Mouse (Mus musculus) adrenal gland, postnatal 25 days (tissue): ENCODE measurements around the gene Kdm2b. TPM values are rescaled to one million over a fixed set of nuclear protein-coding genes. Genes with fewer than 3 reads are reported as not detected.
A peak's percentile ranks its signal among the peaks of the same experiment; 100 is the strongest.

Source experiments
- DNase-seq: peaks from one replicate; pipeline ENCODE4 v3.0.0; 2021; ENCODE audit warnings: mixed read lengths
- total RNA-seq: library from RNA; stranded (reverse); gene quantifications from 2 replicates; pipeline ENCODE4 v1.2.3, GENCODE M21; 2021

The Kdm2b gene
- total RNA-seq, 1 experiment from 2014 or later, result 22.7 TPM

GRCm38 (mm10) chr5:122841126-122841525, 148.5 kb downstream of the Kdm2b start:
- DNase-seq, result no peak

- no peak for DNase-seq
Measured at GRCm38 (mm10) chr5:122832996-122833395, 156.6 kb downstream of the Kdm2b start.

- no peak for DNase-seq
Measured at GRCm38 (mm10) chr5:122832536-122832935, 157.1 kb downstream of the Kdm2b start.

GRCm38 (mm10) chr5:122825099-122825498, 164.5 kb downstream of the Kdm2b start:
- DNase-seq, result no peak

- DNase-seq, result no peak
Measured at GRCm38 (mm10) chr5:122824450-122824849, 165.2 kb downstream of the Kdm2b start.

GRCm38 (mm10) chr5:122823976-122824375, 165.6 kb downstream of the Kdm2b start:
- DNase-seq, result no peak

GRCm38 (mm10) chr5:122822441-122822840, 167.2 kb downstream of the Kdm2b start:
- DNase-seq, result no peak

- DNase-seq, result no peak
Measured at GRCm38 (mm10) chr5:122821524-122821885, 168.1 kb downstream of the Kdm2b start.

- DNase-seq, result peak; percentile 92
Measured at GRCm38 (mm10) chr5:122820777-122821523, 168.7 kb downstream of the Kdm2b start, which contains the start of gene Anapc5. Gene Anapc5, minus strand, starts transcription at chr5:122821339.

Other genes with a start within 250 kb of the Kdm2b start
- gene Camkk2, start 210.4 kb downstream of the Kdm2b start, total RNA-seq, result 25.6 and 27.6 TPM in 2 replicates
- gene Anapc5, start 168.5 kb downstream of the Kdm2b start, total RNA-seq, result 206 and 209 TPM in 2 replicates
- gene Rnf34, start 139.8 kb downstream of the Kdm2b start, total RNA-seq, result 20.8 and 37.1 TPM in 2 replicates
- 11.7 and 13.4 TPM in 2 replicates for gene Orai1, start 25.3 kb upstream of the Kdm2b start, total RNA-seq
- gene Morn3, start 57.2 kb upstream of the Kdm2b start, total RNA-seq, result not detected in 2 replicates
- 15.0 and 20.3 TPM in 2 replicates for gene Tmem120b, start 78.6 kb upstream of the Kdm2b start, total RNA-seq
- 1.1 and 1.6 TPM in 2 replicates for gene Rhof, start 142.9 kb upstream of the Kdm2b start, total RNA-seq
- 34.7 and 41.6 TPM in 2 replicates for gene Setd1b, start 152.4 kb upstream of the Kdm2b start, total RNA-seq
- gene Psmd9, start 179.6 kb upstream of the Kdm2b start, total RNA-seq, result 26.8 and 30.8 TPM in 2 replicates
- gene Hpd, start 192.9 kb upstream of the Kdm2b start, total RNA-seq, result 1.4 and 25.2 TPM in 2 replicates